Mouse (Mus musculus) frontal cortex, postnatal 36 days (tissue): ENCODE results near the gene Tnnt3.

Experiments used
- DNase-seq, 2 experiments: peaks; one replicate each; pipeline ENCODE4 v3.0.0; 2022; ENCODE audit warnings: low spot score in 2 of 2

Tnnt3 gene

DNA sequence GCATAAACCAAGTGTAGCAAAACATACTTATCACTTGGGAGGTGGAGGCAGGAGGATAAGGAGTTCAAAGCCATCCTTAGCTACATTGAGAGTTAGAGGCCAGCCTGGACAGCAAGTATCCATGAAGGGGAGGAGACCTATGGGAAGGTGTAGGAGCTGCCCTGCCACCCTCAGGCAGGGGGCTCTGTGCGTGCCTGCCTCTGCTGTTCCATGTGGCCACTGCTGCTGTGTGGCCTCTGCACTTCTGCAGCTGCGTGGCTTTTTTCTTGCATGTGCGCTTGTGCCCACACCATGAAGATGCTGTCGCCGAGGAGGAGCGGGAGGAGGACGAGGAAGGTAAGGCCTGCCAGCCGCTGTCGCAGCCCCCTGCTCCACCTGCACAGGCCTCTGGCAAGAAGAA, 8.8 kb downstream of the Tnnt3 start:
- no peak for DNase-seq

DNA sequence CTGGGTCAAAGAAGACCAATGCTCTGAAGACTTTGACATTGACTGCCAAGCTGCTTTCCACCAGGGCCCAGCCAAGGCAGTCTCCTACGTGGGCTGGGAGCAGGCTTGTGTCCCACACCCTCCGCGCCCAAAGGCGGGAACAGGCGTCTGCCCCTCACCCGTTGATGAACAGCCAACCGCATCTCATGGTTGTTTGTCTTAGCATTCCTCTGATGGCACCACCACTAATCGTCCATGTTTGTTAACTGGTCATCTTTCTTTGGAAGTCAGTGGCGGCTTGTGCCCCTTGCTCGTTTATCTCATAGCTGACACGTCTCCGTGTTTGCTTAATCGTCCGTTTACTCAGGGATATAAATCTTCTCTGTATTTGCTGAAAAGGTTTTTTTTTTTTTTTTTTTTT, 10.9 kb downstream of the Tnnt3 start:
- DNase-seq = no peak

- no peak for DNase-seq
Measured at GRCm38 (mm10) chr7:142510021-142510777, 11.6 kb downstream of the Tnnt3 start.

GRCm38 (mm10) chr7:142514048-142514447, 15.4 kb downstream of the Tnnt3 start:
- DNase-seq = no peak

GRCm38 (mm10) chr7:142516221-142516978, 17.8 kb downstream of the Tnnt3 start:
- no peak for DNase-seq

DNA sequence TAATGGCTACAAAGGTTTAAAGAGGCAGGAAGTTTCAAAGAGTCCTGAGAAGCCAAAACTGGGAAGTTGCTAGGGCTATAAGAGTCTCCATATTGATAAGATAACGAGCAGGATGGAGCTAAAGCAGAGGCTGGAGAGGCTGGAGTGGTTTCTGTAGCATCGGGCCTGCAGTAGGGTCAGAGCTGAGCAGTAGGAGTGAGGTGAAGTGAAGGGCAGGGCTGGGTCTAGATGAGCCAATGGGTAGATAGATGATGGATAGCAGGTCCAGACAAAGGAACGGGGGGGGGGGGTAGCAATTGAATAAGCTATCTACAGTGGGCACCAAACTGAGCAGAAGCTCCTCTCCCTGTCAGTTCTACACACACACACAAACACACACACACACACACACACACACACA, 18.9 kb downstream of the Tnnt3 start:
- no peak for DNase-seq

DNA sequence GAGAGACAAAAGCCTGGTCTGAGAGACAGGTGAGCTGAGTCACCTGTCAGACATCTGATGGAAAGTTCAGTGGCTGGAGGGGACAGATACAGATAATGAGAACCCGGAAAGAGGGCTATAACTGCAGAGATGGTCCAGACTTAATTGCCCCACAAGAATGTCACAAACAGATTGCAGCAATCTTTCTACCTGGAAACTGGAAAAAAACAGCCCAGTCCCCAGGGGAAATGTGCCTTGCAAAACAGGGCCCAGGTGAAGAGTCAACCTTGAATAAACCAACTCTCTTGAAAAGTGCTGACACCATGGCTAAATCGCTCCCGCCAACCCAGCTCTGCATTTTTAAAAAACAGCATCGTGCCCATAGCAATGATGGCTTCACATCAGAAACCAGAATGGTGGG, 21.7 kb downstream of the Tnnt3 start:
- DNase-seq = no peak

- DNase-seq = no peak
Measured at GRCm38 (mm10) chr7:142522352-142522751, 23.7 kb downstream of the Tnnt3 start.

DNA sequence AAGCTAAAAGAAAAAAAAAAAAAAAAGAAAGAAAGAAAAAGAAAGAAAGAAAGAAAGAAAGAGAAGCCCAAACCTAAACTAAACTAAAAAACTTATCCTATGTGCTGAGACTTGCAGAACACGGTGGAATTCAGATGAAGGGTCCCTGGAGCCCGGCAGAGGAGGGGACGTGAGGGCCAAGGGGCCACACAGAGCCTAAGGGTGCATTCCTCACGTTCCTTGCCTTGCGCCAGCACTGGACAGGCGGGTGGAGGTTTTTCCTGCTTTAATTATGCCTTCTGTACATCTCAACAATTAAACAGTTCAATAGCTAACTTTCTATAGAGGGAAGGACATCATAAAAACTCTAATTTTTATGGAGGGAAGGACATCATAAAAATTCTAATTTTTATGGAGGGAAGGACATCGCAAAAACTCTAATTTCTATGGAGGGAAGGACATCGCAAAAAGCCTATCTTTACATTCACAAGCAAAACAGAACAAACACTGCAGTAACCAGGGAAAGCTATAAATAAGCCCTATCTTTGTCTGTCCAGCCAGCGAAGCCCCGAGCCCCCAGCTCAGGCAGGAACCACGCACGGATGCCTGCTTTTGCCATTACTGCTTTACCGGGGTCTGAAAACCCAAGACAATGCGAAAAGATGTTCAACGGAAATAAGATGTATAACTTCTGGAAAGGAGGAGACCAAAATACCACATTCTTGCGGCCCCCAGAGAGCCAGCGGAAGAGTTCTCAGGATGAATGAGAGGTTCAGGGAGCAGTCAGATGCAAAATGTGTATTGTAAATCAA, 24.8 kb downstream of the Tnnt3 start:
- DNase-seq = no peak

GRCm38 (mm10) chr7:142525342-142526178, 26.9 kb downstream of the Tnnt3 start:
- DNase-seq = no peak

GRCm38 (mm10) chr7:142529350-142529749, 30.7 kb downstream of the Tnnt3 start:
- no peak for DNase-seq

GRCm38 (mm10) chr7:142531973-142532521, 33.4 kb downstream of the Tnnt3 start:
- DNase-seq = no peak

GRCm38 (mm10) chr7:142532671-142533058, 34.0 kb downstream of the Tnnt3 start, which contains the start of gene Mrpl23:
TSS of gene Mrpl23 (plus strand) at chr7:142532686.
- no peak for DNase-seq

DNA sequence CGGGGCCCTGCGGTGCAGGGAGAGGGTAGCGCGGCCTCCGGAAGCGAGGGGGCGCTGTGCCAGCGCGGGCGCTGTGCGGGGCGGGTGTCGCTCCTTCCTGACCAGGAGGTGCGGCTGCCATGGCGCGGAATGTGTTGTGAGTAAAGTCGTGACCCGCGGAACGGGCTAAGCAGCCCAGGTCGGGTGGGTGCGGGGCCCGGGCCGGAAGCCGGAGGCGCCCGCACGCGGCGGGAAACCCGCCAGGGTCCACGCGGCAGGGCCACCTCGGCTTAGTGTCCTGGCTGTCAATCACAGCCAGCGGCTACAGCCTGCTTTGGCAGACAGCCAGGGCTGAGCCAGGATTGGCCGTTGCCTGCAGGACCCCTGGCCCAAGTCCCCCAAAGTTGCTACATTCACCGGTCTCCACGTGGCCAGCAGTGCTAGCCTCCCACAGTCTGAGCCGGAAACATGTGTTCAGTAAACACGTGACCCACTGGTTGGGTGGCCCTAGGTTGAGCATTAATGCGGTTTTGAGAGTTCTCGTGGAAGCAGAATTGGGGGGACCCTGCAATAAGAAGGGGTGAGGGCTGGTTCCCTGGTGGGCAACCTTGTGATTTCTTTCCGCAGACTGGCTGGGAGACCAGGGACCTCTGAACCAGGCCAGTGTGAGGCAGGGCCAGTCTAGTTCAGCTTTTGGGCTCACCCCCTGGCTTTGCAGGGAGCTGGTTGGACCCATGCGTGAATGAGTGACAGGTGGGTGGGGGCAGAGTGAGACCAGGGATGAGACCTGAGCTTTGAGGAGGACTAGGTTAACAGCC, 34.6 kb downstream of the Tnnt3 start:
- DNase-seq = peak; percentile 82 to 84

DNA sequence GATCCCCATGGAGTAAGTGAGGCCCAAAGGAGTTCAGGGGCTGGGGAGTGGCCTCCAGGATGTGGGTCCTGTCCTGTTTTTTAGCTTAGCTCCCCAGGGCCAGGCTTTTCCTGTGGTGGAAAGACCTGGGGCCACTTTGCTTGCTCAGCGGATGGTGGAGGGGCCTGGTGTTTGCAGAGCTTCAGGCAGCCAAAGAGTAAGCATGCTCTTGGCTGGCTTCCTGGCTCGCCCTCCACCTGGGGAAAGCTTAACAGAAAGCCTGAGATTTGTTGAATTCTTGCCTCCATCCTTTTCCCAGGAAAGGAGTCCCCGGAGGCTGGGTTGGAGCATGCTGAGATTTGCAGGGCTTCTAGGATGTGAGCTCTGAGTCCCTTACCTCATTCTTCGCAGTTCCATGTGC, 36.5 kb downstream of the Tnnt3 start:
- no peak for DNase-seq

DNA sequence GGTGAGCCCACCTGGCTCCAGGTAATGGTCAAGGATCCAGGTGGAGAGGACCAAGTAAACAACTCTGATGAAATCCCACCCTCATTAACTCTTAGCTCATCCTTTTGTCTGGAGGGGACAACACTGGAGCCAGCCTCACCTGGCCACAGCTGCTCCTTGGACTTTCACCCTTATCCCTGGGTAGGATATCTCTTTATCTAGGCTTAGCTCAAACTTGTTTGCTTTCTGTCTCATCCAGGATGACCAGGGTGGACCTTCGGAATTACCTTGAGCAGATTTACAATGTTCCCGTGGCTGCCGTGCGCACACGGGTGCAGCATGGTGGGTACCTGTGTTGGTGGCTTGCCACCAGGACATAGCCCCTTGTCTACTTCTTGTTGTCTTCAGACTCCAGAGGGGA, 37.2 kb downstream of the Tnnt3 start:
- no peak for DNase-seq

DNA sequence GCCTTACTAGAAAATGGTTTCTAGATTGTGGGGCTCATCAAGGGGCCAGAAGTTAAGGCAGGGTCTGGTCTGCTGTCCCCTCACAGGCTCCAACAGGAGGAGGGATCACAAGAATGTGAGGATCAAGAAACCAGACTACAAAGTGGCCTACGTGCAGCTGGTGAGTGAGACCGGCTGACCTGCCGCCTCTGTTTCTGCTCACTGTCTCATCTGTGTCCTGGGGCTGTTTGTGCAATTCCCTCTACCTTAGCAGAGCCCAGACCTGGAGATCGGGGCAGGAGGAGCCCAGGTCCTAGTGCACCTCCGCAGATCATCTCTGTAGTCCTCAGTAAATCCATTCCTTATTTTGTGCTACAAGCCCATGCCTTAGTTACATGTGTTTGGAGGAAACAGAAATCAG, 38.5 kb downstream of the Tnnt3 start:
- DNase-seq = no peak

- peak; percentile 40 to 49 for DNase-seq
Measured at GRCm38 (mm10) chr7:142537879-142538278, 39.2 kb downstream of the Tnnt3 start.

DNA sequence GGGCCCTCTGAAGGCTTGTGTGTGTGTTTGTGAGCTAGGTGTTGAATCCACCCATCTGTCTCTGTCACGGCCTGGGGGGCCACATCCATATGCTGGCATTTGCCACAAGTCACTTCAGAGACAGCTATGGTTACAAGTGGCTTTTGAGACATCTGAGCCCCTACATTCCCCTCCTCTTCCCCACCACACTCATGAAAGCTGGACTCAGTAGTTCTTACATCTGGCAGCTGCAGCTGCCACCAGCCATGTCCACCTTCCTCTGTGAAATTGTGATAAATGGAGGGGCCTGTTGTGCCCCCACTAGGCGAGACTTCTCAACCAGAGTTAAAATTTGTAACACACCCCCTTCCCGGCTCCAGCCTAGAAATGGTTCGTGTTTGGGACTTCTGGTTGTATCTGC, 39.7 kb downstream of the Tnnt3 start:
- no peak for DNase-seq

- no peak for DNase-seq
Measured at GRCm38 (mm10) chr7:142538766-142539165, 40.1 kb downstream of the Tnnt3 start.
